Mouse (Mus musculus): ENCODE measurements around the gene Dusp10.

Gene Dusp10

DNA sequence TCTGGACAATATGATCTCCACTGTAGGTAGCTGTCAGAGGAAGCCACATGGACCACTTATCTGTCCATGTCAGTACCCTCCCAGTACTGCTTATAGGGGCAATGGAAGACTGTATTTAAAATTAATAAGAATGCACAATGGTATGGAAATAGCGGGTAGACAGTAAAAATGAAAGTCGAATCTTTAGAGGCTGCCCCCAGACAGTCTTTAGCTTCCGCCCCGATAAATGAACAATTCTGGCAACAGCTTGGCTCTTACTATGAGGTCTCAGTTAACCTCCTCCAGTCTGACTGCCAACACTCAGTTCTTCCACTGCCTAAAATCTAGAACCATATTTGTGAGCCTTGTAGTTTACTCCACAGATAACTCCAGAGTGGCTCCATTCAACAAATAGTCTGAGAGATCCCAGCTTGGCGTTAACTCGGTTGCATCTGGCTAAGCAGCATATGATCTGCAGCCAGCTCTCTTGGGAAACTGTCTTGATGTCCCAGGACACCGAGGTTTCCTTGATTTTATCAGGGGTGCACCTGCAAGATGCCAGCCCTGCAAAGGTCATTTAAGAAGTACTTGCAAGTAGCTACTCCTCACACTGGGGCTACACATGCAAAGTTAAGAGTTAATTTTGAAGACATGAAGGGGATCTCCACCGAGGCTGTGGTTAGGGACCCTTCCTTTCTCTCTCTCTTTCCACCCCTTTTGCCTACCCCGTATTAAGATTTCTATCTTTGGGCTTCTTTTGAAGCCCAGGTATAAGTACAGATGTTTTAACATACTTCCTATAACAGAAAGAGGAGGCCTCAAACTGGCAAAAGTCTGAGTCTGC is 88.0 kb downstream of the Dusp10 start:
- DNase-seq (ENCODE audit: low spot score): no peak

DNA sequence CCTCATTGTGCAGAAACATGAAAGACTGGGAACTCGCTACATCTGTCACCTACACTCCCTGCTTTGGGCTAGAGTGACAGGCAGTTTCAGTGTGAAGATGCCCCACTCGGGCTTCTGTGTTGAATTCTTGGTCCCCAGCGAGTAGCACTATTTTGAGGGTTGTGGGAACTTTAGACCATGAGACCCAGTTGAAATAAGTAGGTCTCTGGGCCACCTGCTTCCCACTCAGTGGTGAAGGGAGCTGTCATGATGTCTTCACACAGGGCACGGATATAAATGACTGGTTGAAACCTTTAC is 88.6 kb downstream of the Dusp10 start:
- no peak for DNase-seq (ENCODE audit: low spot score)

DNA sequence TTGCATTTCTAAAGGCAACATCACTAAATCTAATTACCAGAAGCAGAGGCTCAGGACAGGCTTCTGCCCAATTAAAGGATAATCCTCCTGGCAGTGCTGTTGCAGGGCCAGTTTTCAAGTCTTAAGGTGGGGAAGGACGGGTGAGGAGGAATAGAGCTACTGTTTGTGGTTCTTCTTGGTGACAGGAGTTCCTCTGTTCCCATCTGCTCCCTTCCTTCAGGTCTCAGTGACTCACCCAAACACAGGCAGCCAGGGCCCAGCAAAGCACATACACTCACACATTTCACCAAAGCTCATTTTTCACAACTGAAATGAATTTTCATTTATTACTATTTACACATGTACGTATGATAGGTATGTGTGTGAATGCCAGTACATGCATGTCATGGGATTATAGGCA is 93.7 kb downstream of the Dusp10 start:
- no peak for DNase-seq (ENCODE audit: low spot score)

DNA sequence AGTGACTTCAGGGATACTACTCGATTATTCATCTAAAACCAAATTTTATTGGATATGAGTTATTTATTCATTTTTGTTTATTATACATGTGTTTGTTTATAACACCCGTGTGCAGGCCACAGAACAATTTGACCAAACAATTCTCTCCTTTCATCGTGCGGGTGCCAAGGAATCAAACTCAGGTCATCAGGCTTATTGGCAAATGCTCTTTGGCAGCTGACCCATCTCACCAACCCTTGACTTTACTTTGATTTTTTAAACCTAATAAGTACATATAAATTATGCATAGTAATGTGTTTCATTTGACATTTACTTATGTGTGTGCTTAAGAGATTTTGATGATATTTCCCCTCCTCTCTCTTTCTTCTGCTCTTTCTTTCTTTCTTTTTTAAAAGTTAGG is 94.3 kb downstream of the Dusp10 start:
- DNase-seq (ENCODE audit: low spot score): no peak

DNA sequence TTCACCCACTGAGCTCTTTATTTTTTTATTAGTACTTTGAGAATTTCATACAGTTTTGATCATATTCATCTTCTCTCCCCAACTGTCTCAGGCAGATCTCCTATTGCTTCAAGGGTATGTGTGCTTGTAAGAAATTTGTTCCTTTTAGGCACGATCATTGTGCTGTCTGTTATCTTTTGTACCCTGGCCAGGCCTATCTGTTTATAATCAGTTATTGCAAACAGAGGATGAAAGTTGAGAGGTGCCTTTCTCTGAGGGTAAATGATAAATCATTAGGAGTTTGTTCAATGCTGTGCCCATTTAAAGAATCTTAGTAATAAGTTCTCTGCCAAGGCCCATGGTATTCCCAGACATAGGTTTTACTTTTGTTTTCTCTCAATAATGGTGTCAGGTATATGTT is 95.2 kb downstream of the Dusp10 start:
- no peak for DNase-seq (ENCODE audit: low spot score)

DNA sequence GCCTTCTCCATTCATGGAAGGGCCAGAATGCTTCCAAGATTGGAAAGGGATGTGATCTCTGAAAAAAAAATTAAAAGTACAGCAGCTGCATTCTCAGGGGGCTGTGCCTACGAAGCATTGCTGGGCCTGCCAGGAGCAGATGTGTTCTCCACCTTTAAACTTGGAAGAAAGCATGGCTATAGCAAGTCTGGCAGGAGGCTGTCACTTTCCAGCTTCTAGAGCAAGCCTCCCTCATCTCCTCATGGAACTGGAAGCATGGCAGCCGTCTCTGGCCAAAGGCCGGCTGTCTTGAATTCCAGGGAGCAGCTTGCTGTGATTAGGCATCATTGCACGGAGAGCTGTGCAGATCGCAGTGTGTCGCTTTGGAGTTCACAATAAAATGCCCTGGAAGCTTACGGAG is 104.5 kb downstream of the Dusp10 start:
- no peak for DNase-seq (ENCODE audit: low spot score)

DNA sequence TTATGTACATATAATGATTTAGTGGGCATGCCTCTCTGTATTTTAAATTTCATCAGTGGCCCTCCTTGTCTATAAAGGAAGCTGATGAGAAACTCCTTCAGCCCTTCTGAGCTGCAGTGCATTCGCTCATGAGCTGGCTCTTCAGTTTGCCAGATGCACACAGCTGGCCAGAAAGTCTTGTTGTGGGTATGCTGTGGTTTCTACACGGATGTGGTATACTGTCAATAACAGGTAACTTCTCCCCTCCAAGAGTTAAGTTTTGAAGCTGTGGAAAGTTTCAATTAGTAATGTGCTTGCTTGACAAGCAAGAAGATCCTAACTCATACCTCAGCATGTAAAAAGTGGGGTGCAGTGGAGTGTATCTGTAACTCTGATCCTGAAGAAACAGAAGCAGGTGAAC is 104.9 kb downstream of the Dusp10 start:
- DNase-seq (ENCODE audit: low spot score): no peak

DNA sequence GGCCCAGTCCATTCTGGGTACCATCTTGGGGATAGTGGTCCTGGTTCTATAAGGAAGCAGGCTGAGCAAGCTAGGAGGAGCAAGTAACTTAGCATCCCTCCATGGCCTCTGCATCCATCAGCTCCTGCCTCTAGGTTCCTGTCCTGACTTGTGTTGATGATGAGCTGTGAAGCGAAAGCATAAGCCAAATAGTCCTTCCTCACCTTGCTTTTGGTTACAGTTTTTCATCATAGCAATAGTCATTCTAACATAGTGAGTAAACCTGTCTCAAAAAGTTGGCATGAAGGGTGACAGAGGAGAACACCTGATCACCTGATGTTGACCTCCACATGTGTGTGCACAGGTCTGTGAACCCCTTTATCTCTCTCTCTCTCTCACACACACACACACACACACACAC is 105.5 kb downstream of the Dusp10 start:
- DNase-seq (ENCODE audit: low spot score): no peak

Data from layer of hippocampus, adult 9-10 months (tissue).